Mouse (Mus musculus) urinary bladder, postnatal 4 days (tissue): ENCODE results near the gene Cenpb.
"Not testable (repeated sequence)": the region's sequence is repeated elsewhere in the genome, so short reads cannot be mapped to it uniquely, and the experiment has no call there.

ENCODE experiments used
- DNase-seq, 2 experiments: peaks; one replicate each; pipeline ENCODE4 v3.0.0; 2021 to 2022; ENCODE audit warnings: low spot score in 2 of 2

Gene Cenpb

GRCm38 (mm10) chr2:131179990-131180587, at the start of gene Cenpb:
Gene Cenpb, minus strand, starts transcription at chr2:131180067.
- DNase-seq = peak; percentile 84

GRCm38 (mm10) chr2:131227243-131227642, 47.4 kb upstream of the Cenpb start:
- DNase-seq = no peak

GRCm38 (mm10) chr2:131226669-131227068, 46.8 kb upstream of the Cenpb start:
- not testable (repeated sequence) for DNase-seq

- no peak for DNase-seq
Observed at GRCm38 (mm10) chr2:131225178-131225577, 45.3 kb upstream of the Cenpb start.

GRCm38 (mm10) chr2:131223569-131223968, 43.7 kb upstream of the Cenpb start:
- no peak for DNase-seq

- no peak for DNase-seq
Observed at GRCm38 (mm10) chr2:131222562-131222961, 42.7 kb upstream of the Cenpb start.

GRCm38 (mm10) chr2:131221853-131222515, 42.1 kb upstream of the Cenpb start:
- DNase-seq = no peak

GRCm38 (mm10) chr2:131220030-131220429, 40.2 kb upstream of the Cenpb start:
- no peak for DNase-seq

GRCm38 (mm10) chr2:131215941-131216858, 36.3 kb upstream of the Cenpb start:
- no peak for DNase-seq

GRCm38 (mm10) chr2:131213773-131214172, 33.9 kb upstream of the Cenpb start:
- no peak for DNase-seq

- DNase-seq = no peak
Observed at GRCm38 (mm10) chr2:131211026-131211615, 31.3 kb upstream of the Cenpb start.

- peak; percentile 94 to 97 for DNase-seq
Observed at GRCm38 (mm10) chr2:131209969-131210792, 30.3 kb upstream of the Cenpb start.

- DNase-seq = no peak
Observed at GRCm38 (mm10) chr2:131209125-131209795, 29.4 kb upstream of the Cenpb start.

GRCm38 (mm10) chr2:131208356-131208755, 28.5 kb upstream of the Cenpb start:
- no peak for DNase-seq

- no peak for DNase-seq
Observed at GRCm38 (mm10) chr2:131206778-131207177, 26.9 kb upstream of the Cenpb start, which contains the start of gene Ap5s1. Gene Ap5s1, plus strand, starts transcription at chr2:131207078.

GRCm38 (mm10) chr2:131205521-131206182, 25.8 kb upstream of the Cenpb start:
- no peak for DNase-seq

GRCm38 (mm10) chr2:131204410-131204981, 24.6 kb upstream of the Cenpb start:
- DNase-seq = peak; percentile 92 to 96

- DNase-seq = no peak
Observed at GRCm38 (mm10) chr2:131203816-131204409, 24.0 kb upstream of the Cenpb start.

- DNase-seq = no peak
Observed at GRCm38 (mm10) chr2:131201262-131201661, 21.4 kb upstream of the Cenpb start.
